Mouse (Mus musculus): ENCODE measurements around the gene Rdh16. TPM values are rescaled to one million over a fixed set of nuclear protein-coding genes. Genes with fewer than 3 reads are reported as not detected.

Rdh16 gene
- polyA plus RNA-seq, 1 experiment: not detected

DNA sequence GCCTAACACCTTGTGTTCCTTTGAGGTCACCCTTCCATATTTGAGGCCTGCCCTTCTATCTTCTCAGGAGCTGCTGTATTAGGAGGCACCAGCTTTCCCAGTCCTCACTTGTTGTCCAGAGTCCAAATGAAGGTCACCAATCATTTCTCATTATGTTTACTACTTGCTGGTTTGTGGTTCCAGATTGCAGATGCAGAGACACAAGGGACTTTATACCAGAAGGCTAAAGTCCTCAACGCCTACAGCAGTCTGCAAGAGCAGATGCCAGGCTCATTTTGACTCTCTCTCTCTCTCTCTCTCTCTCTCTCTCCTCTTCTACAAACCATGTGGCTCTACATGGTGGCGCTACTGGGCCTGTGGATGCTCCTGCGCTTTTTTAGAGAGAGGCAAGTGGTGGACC, 65.3 kb downstream of the Rdh16 start, which contains the start of gene Rdh16f2:
Gene Rdh16f2, plus strand, starts transcription at position 243 of the 400 bp plus-strand sequence.
- no peaks in the 10 kb centered on the region for H3K79me3 ChIP-seq (ENCODE audit: low read depth)
- H3K27me3 ChIP-seq (ENCODE audit: control insufficient read depth, insufficient read depth, insufficient read length): peaks cover 3% of the 10 kb centered on the region
- H3ac ChIP-seq (ENCODE audit: control insufficient read depth, insufficient read length, low read depth): no peak within 1 kb of the TSS
- H3K4me3 ChIP-seq (ENCODE audit: insufficient read depth, poor library complexity, severe bottlenecking): no peak within 1 kb of the TSS
- no peak for TF ChIP-seq MYOD1 (IDR thresholded peaks at IDR 0.05; ENCODE audit: control insufficient read depth, insufficient read length, low read depth)
- TF ChIP-seq FOSL1 (IDR thresholded peaks at IDR 0.05; ENCODE audit: insufficient read depth, low read length, poor library complexity, severe bottlenecking): no peak
- no peak for TF ChIP-seq CEBPB (IDR thresholded peaks at IDR 0.05; ENCODE audit: low read depth)
- no peak for TF ChIP-seq CTCF (IDR thresholded peaks at IDR 0.05; ENCODE audit: control insufficient read depth, insufficient read depth, insufficient read length)
- TF ChIP-seq MAX (IDR thresholded peaks at IDR 0.05): no peak
- no peak for TF ChIP-seq USF1 (IDR thresholded peaks at IDR 0.05; ENCODE audit: low read depth)
- no peak for TF ChIP-seq MYOG (IDR thresholded peaks at IDR 0.05; ENCODE audit: control insufficient read depth, extremely low read depth, insufficient read length)
- H3K36me3 ChIP-seq (ENCODE audit: control insufficient read depth, insufficient read depth): no peaks in the 10 kb centered on the region
- H3K79me2 ChIP-seq (ENCODE audit: control insufficient read depth, insufficient read depth): no peaks in the 10 kb centered on the region

DNA sequence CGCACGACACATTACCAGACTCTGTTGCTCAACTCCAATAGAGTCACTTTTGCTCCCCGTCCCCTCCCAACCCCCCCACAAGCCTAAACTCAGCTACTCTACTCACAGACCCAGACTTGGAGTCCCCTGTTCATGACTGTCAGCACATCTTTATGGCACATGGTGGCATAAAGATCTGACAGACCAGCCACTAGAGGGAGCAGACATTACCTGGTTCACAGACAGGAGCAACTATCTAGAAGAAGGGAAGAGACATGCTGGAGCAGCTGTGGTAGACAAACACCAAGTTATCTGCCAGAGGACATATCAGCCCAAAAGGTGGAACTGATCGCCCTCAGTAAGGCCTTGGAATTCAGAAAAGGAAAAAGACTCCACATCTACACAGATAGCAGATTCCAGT, 71.5 kb downstream of the Rdh16 start:
- no peaks in the 10 kb centered on the region for H3K79me3 ChIP-seq (ENCODE audit: low read depth)
- TF ChIP-seq FOSL1 (IDR thresholded peaks at IDR 0.05; ENCODE audit: insufficient read depth, low read length, poor library complexity, severe bottlenecking) (no peak), USF1 (IDR thresholded peaks at IDR 0.05; ENCODE audit: low read depth) (no peak), MAX (IDR thresholded peaks at IDR 0.05) (no peak), CTCF (IDR thresholded peaks at IDR 0.05; ENCODE audit: control insufficient read depth, insufficient read depth, insufficient read length) (no peak), MYOG (IDR thresholded peaks at IDR 0.05; ENCODE audit: control insufficient read depth, extremely low read depth, insufficient read length) (no peak), CEBPB (IDR thresholded peaks at IDR 0.05; ENCODE audit: low read depth) (no peak), MYOD1 (IDR thresholded peaks at IDR 0.05; ENCODE audit: control insufficient read depth, insufficient read length, low read depth) (no peak)
- H3ac ChIP-seq (ENCODE audit: control insufficient read depth, insufficient read length, low read depth): no peak overlapping the region
- H3K27me3 ChIP-seq (ENCODE audit: control insufficient read depth, insufficient read depth, insufficient read length): peaks cover 3% of the 10 kb centered on the region
- no peaks in the 10 kb centered on the region for H3K79me2 ChIP-seq (ENCODE audit: control insufficient read depth, insufficient read depth)
- H3K36me3 ChIP-seq (ENCODE audit: control insufficient read depth, insufficient read depth): no peaks in the 10 kb centered on the region
- no peak overlapping the region for H3K4me3 ChIP-seq (ENCODE audit: insufficient read depth, poor library complexity, severe bottlenecking)

DNA sequence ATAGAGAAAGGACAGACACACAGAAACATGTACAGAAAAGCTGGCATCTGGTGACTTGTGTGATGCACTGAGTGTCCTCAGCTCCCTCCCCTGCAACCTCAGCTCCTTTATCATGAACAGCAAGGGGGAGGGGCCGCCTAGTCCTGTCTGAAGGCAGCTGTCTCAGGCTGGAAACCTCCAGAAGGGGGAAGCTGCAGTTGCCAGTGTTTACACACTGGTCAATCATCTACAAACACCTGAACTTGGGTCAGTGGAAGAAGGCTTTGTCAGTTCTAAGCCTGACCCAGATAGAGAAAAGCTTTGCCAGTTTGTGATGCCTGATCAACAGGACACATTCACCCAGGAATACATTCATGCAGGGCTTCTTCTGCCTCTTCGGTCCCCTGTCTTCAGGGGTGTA, 76.7 kb downstream of the Rdh16 start:
- no peak for TF ChIP-seq MYOG (IDR thresholded peaks at IDR 0.05; ENCODE audit: control insufficient read depth, extremely low read depth, insufficient read length)
- TF ChIP-seq CTCF (IDR thresholded peaks at IDR 0.05; ENCODE audit: control insufficient read depth, insufficient read depth, insufficient read length): no peak
- TF ChIP-seq MAX (IDR thresholded peaks at IDR 0.05): no peak
- TF ChIP-seq USF1 (IDR thresholded peaks at IDR 0.05; ENCODE audit: low read depth): no peak
- TF ChIP-seq CEBPB (IDR thresholded peaks at IDR 0.05; ENCODE audit: low read depth): no peak
- no peak for TF ChIP-seq MYOD1 (IDR thresholded peaks at IDR 0.05; ENCODE audit: control insufficient read depth, insufficient read length, low read depth)

DNA sequence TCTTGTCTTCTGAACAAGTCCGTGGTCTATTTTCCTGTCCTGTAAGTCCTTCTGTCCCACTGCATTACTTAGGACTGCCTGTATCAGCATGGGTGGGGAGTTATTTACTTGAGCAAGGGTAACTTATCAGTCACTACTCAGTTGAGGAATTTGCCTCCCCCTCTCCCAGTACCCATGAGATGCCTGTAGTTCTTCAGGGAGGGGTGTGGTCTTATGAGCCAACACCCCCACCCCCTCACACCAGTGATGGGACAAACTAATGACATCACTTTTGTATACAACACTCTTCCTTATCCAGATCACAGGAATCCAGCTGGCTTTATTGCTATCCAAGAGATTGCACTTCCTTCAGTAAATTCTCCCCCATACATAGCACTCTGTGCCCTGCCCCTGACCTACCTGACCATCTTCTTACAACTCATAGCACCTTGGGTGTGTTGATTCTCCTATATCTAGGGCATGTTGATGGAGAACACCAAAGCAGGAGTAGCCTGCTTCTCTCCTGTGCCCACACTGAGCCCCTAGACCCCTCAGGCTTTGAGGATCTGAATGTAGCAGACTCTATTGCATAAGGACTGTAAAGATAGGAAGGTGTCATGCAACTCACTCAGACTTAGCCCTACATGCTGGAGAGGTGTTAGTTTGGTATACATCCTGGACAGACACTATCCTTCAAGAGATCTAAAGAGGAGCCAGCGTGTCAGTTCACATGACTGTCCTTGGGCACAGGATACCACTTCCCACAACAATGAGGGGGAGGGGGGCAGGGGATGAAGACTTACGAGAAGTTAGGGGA, 77.5 kb downstream of the Rdh16 start:
- Histone ChIP-seq H3K4me3 (ENCODE audit: insufficient read depth, poor library complexity, severe bottlenecking) (no peak overlapping the region), H3K79me2 (ENCODE audit: control insufficient read depth, insufficient read depth) (no peaks in the 10 kb centered on the region), H3K79me3 (ENCODE audit: low read depth) (no peaks in the 10 kb centered on the region), H3K36me3 (ENCODE audit: control insufficient read depth, insufficient read depth) (no peaks in the 10 kb centered on the region), H3K27me3 (ENCODE audit: control insufficient read depth, insufficient read depth, insufficient read length) (peaks cover 4% of the 10 kb centered on the region), H3ac (ENCODE audit: control insufficient read depth, insufficient read length, low read depth) (no peak overlapping the region)
- TF ChIP-seq MAX (IDR thresholded peaks at IDR 0.05) (no peak), FOSL1 (IDR thresholded peaks at IDR 0.05; ENCODE audit: insufficient read depth, low read length, poor library complexity, severe bottlenecking) (no peak), CEBPB (IDR thresholded peaks at IDR 0.05; ENCODE audit: low read depth) (no peak), USF1 (IDR thresholded peaks at IDR 0.05; ENCODE audit: low read depth) (no peak), CTCF (IDR thresholded peaks at IDR 0.05; ENCODE audit: control insufficient read depth, insufficient read depth, insufficient read length) (no peak), MYOG (IDR thresholded peaks at IDR 0.05; ENCODE audit: control insufficient read depth, extremely low read depth, insufficient read length) (no peak), MYOD1 (IDR thresholded peaks at IDR 0.05; ENCODE audit: control insufficient read depth, insufficient read length, low read depth) (no peak)

More for the DNA sequence above, 76.7 kb downstream of the Rdh16 start:
- H3ac ChIP-seq (ENCODE audit: control insufficient read depth, insufficient read length, low read depth): no peak overlapping the region
- no peaks in the 10 kb centered on the region for H3K79me3 ChIP-seq (ENCODE audit: low read depth)
- H3K36me3 ChIP-seq (ENCODE audit: control insufficient read depth, insufficient read depth): no peaks in the 10 kb centered on the region
- H3K79me2 ChIP-seq (ENCODE audit: control insufficient read depth, insufficient read depth): no peaks in the 10 kb centered on the region
- peaks cover 3% of the 10 kb centered on the region for H3K27me3 ChIP-seq (ENCODE audit: control insufficient read depth, insufficient read depth, insufficient read length)
- H3K4me3 ChIP-seq (ENCODE audit: insufficient read depth, poor library complexity, severe bottlenecking): no peak overlapping the region

DNA sequence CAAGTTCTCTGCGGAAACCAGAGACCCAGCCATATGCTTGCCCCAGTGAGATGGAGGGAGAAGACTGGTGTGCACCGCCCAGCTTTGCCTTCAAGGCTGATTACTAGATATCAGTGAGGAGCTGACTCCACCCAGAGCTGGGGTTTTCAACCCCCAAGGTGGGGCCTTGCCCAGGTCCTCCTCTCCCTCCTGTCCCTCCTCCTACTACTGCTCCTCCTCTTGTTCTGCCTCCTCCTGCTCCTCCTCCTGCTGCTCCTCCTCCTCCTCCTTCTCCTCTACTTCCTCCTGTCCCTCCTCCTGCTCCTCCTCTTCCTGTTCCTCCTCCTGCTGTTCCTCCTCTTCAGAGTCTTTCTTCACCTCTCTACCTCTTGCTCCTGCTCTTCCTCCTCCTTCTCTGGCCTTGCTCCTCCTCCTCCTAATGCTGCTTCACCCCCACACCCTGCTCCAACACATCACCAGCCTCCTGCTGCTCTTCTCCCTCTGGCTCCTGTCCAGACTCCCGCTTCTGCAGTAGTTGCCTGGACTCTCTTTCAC, 78.3 kb downstream of the Rdh16 start:
- Histone ChIP-seq H3ac (ENCODE audit: control insufficient read depth, insufficient read length, low read depth) (no peak overlapping the region), H3K36me3 (ENCODE audit: control insufficient read depth, insufficient read depth) (no peaks in the 10 kb centered on the region), H3K79me2 (ENCODE audit: control insufficient read depth, insufficient read depth) (no peaks in the 10 kb centered on the region), H3K27me3 (ENCODE audit: control insufficient read depth, insufficient read depth, insufficient read length) (peaks cover 7% of the 10 kb centered on the region), H3K79me3 (ENCODE audit: low read depth) (no peaks in the 10 kb centered on the region), H3K4me3 (ENCODE audit: insufficient read depth, poor library complexity, severe bottlenecking) (no peak overlapping the region)
- TF ChIP-seq CTCF (IDR thresholded peaks at IDR 0.05; ENCODE audit: control insufficient read depth, insufficient read depth, insufficient read length) (no peak), MYOG (IDR thresholded peaks at IDR 0.05; ENCODE audit: control insufficient read depth, extremely low read depth, insufficient read length) (no peak), MYOD1 (IDR thresholded peaks at IDR 0.05; ENCODE audit: control insufficient read depth, insufficient read length, low read depth) (no peak), FOSL1 (IDR thresholded peaks at IDR 0.05; ENCODE audit: insufficient read depth, low read length, poor library complexity, severe bottlenecking) (no peak), MAX (IDR thresholded peaks at IDR 0.05) (no peak), USF1 (IDR thresholded peaks at IDR 0.05; ENCODE audit: low read depth) (no peak), CEBPB (IDR thresholded peaks at IDR 0.05; ENCODE audit: low read depth) (no peak)
